Mouse (Mus musculus) T-helper 17 cell (primary cell): ENCODE data around the gene Hist1h1c.
"Not testable (repeated sequence)": the region's sequence is repeated elsewhere in the genome, so short reads cannot be mapped to it uniquely, and the experiment has no call there.

Experiments
- in situ Hi-C, 2 experiments: fragments of 300-600 bp; cut with MboI, MseI; formaldehyde crosslinking; loops; 1 replicate in 1 of 2; 2 replicates in 1 of 2; pipeline ENCODE4 v1.15.1; 2025; ENCODE audit warnings: high pct_unique_total_duplicates in 2 of 2

The Hist1h1c gene

GRCm38 (mm10) chr13:23716261-23717042, 22.2 kb upstream of the Hist1h1c start:
- in situ Hi-C loops: no loop called here

- in situ Hi-C loops: no loop called here
These were observed 21.4 kb upstream of the Hist1h1c start for GRCm38 (mm10) chr13:23717176-23717575.

DNA sequence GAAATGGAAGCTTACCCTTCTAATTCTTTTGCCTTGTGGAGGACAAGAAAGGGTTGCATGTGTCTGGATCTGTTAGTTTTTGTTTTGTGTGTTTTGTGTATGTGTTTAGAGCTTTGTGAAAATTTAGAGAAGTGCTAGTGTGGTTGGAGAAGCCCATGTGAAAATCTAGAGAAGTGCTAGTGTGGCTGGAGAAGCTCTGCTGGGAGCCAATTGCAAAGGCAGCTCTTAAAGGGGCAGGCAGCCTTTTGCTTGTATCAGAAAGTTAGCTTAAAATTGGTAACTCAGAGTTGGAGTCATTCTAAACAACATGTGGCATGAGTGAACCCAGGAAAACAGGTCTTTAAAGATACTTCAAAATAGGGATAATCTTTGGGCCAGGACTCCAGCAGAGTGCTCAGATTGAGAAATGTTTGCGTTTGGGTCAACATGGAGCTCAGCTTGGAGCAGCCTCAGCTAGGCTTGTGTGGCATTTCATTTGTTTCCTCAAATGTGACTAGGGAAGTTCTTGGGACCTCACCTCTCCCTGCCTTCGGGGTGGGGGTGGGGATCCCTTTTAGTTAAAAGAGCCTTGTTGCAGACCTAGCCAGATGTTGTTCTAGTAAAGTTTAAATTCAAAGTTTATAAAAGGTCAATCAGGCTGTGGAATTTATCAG, 20.9 kb upstream of the Hist1h1c start:
- in situ Hi-C loops: not testable (repeated sequence)

DNA sequence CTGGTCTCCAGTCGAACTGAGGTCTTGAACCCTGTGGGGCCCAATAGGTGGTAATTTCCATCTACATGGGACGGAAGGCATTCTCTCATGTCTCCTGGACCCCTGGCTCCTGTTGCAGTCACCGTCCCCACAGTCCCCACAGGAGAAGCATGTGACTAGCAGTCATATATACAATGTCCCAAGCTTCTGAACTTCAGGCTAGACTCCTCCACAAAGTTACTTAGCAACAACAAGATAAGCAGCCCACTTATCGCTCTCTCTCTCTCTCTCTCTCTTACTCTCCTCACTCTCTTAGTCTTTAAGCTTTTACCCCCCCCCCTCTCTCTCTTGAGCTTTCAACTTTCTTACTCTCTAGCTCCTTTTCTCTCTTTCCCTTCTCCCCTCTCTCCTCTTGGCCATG, 14.4 kb upstream of the Hist1h1c start:
- in situ Hi-C loops: no loop called here

GRCm38 (mm10) chr13:23725213-23725612, 13.4 kb upstream of the Hist1h1c start:
- in situ Hi-C loops: loop anchor here in 1 of 2 experiments (5.0 kb wide), 1 partner anchor 93 kb away; no protein-coding TSS in a partner anchor

GRCm38 (mm10) chr13:23728472-23729191, 10.0 kb upstream of the Hist1h1c start:
- in situ Hi-C loops: loop anchor here in 1 of 2 experiments (5.0 kb wide), 1 partner anchor 96 kb away; no protein-coding TSS in a partner anchor

DNA sequence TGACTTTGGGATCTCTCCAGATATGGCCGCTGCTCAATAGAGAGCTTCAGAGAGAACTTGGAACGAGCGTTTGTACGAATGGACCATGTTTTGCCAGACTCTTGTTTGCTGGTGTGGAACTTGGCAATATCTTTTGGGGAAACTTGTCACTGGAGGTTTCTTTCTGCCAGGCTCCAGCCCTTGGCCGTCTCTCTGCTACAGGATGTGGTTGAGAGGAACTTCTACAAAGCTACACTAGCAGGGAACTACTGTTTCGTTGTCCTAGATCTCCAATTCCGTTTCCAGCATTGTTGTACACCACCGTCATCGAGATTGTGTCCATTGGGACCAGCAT, 9.4 kb upstream of the Hist1h1c start:
- in situ Hi-C loops: loop anchor here in 1 of 2 experiments (5.0 kb wide), 1 partner anchor 97 kb away; no protein-coding TSS in a partner anchor

DNA sequence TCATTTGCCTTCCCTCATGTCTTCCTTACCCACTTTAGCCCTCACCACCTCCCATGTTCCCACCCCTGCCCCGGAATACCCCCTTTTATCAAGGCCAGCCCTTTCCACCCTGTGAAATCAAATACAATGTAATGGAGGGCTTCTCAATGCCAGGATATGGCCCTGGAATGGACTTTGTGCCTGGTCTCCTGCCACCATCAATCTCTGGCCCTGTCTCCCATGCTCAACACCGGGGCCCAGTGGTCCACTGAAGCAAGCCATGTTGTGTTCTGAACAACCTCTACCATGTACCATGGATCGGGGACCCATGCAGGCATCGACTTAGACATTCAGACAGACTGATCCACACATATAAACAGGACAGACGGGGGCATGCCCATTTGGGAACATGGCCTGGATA, 8.9 kb upstream of the Hist1h1c start:
- in situ Hi-C loops: loop anchor here in 1 of 2 experiments (5.0 kb wide), 2 partner anchors 37 to 97 kb away; no protein-coding TSS in a partner anchor

GRCm38 (mm10) chr13:23730479-23730878, 8.1 kb upstream of the Hist1h1c start:
- in situ Hi-C loops: loop anchor here in 1 of 2 experiments (5.0 kb wide), 1 partner anchor 38 kb away; no protein-coding TSS in a partner anchor

DNA sequence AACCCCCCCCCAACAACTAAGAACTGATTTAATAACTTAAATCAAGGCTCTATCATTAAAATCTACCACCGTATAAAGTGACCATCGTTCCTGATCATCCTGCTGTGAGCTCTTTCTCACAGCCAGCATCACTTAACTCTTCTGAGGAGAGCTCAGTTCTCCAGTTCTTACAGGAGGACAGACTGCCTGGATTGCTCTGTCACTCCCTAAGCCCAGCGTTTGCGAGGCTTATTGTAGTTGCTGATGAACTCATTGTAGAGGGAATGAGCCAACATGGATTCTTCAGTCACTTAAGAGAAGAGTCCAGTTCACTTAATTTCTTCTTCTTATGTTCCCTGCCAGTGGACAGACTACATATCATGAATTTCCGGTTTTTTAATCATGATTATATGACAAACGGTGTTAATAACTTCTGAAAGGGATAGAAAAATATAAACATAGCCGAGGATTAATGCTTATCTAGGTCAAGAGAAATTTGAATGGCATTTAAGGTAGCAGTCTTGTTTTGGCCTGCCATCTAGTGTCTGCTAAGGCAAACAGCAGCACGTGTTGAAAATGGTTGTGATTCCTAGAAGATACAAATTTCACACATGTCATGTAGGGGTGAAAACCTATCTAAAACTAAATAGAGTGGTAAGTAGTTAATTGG, 6.3 kb upstream of the Hist1h1c start:
- in situ Hi-C loops: loop anchor here in 1 of 2 experiments (5.0 kb wide), 1 partner anchor 40 kb away; no protein-coding TSS in a partner anchor

- in situ Hi-C loops: loop anchor here in 1 of 2 experiments (5.0 kb wide), 2 partner anchors 35 to 110 kb away; no protein-coding TSS in a partner anchor
These were observed 1.5 kb upstream of the Hist1h1c start for GRCm38 (mm10) chr13:23737091-23737490.

DNA sequence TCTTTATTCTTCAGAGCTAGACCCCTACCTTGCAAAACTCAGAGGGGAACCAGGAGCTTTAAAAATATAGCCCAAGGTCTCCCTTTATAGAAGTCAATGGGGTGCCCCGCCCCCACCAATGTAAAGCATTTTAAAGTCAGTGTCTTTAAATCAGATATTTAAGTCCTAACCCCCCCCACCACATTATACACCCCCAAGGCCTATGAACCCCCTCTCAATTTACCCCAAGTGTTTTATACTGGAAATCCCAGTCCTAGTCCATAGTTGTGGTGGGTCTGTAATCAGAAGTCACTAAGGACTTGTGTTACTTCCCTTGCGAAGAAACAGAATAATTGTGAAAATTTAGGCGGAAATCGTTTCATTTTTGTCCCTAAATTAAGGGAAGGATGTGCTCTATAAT, 567 bp upstream of the Hist1h1c start:
- in situ Hi-C loops: loop anchor here in 1 of 2 experiments (5.0 kb wide), 2 partner anchors 36 to 111 kb away; no protein-coding TSS in a partner anchor

DNA sequence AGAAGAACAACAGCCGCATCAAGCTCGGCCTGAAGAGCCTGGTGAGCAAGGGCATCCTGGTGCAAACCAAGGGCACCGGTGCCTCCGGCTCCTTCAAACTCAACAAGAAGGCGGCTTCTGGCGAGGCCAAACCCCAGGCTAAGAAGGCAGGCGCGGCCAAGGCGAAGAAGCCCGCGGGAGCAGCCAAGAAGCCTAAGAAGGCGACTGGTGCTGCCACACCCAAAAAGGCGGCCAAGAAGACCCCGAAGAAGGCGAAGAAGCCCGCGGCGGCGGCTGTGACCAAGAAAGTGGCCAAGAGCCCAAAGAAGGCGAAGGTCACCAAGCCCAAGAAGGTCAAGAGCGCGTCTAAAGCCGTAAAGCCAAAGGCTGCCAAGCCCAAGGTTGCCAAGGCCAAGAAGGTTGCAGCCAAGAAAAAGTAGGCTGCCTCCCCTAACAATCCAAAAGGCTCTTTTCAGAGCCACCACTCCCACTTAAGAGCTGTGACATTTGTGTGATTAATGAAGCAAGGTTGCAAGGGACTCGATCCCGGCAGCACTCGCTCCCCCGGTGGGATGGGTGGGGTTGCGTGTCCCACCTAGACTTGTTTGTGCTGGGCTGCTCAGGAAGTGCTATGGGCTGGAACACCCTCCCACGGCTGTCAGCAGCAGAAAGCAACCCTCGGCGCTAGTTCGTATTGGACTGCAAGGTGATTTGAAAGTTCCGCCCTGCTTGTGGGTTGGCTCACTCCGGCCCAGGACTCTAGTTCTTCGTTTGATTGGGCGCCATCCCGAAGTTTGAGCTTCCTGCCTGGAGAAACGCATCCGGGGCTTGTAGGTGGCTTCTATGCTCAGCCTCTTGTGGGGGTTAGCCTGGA, 687 bp downstream of the Hist1h1c start:
- in situ Hi-C loops: loop anchor here in 1 of 2 experiments (5.0 kb wide), 2 partner anchors 37 to 112 kb away; no protein-coding TSS in a partner anchor

- in situ Hi-C loops: loop anchor here in 1 of 2 experiments (5.0 kb wide), 2 partner anchors 38 to 113 kb away; no protein-coding TSS in a partner anchor
These were observed 1.3 kb downstream of the Hist1h1c start for GRCm38 (mm10) chr13:23739922-23740252.

DNA sequence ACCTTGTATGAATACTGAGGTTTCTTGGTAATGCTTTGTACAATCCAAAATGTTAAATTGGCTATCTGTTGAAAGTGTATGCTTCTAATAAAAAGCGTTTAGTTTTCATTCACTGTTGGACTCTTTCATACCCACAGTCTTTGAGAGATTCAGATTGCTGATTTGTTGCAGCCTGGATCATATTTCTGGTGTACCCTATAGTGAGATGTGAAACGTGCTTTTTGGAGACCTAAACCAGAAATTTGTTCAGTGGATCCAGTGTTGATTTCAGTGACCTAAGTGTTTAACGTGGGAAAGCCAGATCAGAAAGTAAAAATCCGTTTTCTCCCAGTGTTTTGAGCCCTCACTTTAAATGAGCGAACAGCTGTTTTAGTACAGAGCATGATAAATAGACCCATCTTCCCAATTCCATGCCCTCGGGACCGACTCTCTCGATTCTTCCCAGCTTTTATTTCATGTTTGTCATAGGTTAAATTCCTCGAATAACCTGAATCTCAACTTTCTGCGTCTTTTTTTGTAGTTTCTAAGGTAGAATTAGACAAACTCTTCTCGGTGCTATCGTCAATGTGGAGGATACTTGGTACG, 1.7 kb downstream of the Hist1h1c start:
- in situ Hi-C loops: no loop called here

DNA sequence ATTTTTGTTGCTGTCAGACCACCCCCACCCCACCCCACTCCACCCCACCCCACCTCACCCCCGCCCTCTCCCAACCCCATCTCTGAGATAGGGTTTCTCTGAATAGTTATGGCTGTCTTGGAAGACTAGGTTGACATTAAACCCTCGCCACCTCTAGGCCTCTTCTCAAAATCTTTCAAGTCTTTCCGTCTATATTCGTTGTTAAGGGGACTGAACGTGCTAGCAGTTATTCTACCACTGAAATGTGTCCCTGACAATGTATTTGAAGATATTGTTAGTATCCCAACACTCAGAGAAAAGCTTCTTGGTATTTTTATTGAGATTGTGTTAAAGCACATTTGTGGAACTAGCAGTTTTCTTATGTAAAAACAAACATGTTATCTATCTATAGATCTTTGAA, 2.3 kb downstream of the Hist1h1c start:
- in situ Hi-C loops: no loop called here

GRCm38 (mm10) chr13:23742007-23742406, 3.4 kb downstream of the Hist1h1c start:
- in situ Hi-C loops: no loop called here

DNA sequence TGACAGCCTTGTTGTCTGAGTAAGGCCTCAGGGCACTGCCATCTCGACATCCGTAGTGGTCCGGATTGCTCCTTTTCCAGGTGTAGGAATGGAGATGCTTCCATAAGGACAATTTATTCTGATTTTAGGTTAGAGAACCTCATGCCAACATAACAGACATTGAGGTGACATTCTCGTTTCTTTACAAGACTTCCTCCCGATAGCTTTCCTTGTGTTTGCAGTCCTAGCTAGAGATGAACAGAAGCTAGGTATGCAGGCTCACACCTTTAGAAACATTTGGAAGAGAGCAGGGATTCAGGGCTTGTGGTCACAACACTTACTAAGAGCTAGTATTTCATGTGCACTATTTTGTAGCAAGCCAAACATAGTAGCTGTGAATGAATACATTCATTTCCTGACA, 4.6 kb downstream of the Hist1h1c start:
- in situ Hi-C loops: no loop called here

GRCm38 (mm10) chr13:23743963-23744362, 5.4 kb downstream of the Hist1h1c start:
- in situ Hi-C loops: no loop called here
